Mouse (Mus musculus) gastrocnemius, adult 2 months (tissue): Measurements from ENCODE around the gene Fam19a5. TPM values are rescaled to one million over a fixed set of nuclear protein-coding genes. Genes with fewer than 3 reads are reported as not detected.

Experiments used
- DNase-seq: peaks from one replicate; pipeline ENCODE4 v3.0.0; 2022
- H3K27ac ChIP-seq: fragments of 200-600 bp; 2 replicates; pipeline ENCODE4 v1.8.1; 2022; ENCODE audit warnings: mild to moderate bottlenecking
- H3K4me3 ChIP-seq: fragments of 200-600 bp; 2 replicates; pipeline ENCODE4 v1.8.1; 2022; ENCODE audit warnings: mild to moderate bottlenecking, moderate library complexity
- CTCF ChIP-seq: fragments of 200-600 bp; IDR thresholded peaks from 2 replicates; pipeline ENCODE4 v1.8.1; 2022; ENCODE audit warnings: antibody characterized with exemption, mild to moderate bottlenecking, moderate library complexity
- intact Hi-C: fragments of 180-260 bp; cut with DNase I; formaldehyde crosslinking; loops from one replicate; pipeline ENCODE4 v1.15.1; 2025
- total RNA-seq, 2 experiments: library from RNA; stranded (reverse); gene quantifications; 2 replicates each; pipeline ENCODE4 v1.2.3; 2021

Fam19a5 gene
- total RNA-seq, 2 experiments from 2014 or later = 2.4 to 3.2 TPM

DNA sequence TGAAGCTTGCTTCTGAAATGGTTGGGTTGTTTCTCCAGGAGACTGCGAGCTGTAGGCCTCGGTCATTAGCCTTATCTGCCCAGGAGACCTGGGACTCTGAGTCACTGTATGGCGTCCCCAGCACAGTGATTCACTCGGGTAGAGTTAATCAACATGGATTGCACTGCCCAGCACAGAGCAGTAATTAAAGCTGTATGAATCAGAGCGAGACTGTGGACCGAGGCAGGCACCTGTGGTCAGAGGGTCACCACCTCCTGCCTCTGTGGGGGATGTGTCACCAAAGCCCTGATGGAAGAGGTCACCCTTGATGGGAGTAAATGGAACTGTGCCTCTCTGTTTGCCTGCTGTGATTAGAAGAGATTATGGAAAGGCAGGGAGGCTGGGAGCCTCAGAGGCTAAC is 110.5 kb downstream of the Fam19a5 start:
- intact Hi-C loops = no loop called here
- no peak overlapping the region for H3K27ac ChIP-seq
- no peak overlapping the region for H3K4me3 ChIP-seq
- no peak for TF ChIP-seq CTCF
- no peak for DNase-seq

DNA sequence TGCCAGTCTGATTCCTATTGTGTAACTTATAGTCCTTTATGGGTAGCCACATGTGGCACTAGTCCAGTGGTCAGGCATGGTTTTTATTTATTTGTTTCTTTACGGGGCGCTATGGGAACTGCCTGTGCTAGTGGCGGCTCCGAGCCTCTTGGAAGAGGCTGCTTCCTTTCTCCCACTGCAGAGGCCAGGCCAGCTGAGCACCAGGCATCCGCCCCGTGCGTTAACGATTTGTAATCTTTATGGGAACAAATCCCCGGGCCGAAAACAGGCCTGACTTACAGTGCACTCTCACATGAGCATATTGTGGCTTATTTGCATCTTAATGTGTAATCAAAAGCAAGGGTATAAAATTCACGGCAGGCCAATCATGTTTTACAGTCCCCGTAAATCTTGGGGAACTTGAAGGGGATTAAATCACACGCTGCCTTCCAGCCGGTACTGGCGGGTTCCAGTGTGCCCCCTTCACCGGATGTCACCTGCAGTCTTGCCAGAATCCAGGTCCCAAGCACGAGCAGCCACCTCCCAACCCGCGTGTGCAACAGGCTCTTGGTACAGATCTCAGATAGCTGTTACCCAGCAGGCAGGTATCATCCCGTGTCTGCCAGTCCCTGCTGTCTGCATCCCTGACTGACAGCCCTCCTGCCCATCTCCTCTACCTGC is 112.5 kb downstream of the Fam19a5 start:
- DNase-seq = no peak
- intact Hi-C loops = no loop called here
- TF ChIP-seq CTCF = no peak
- Histone ChIP-seq H3K4me3 (no peak overlapping the region), H3K27ac (no peak overlapping the region)

DNA sequence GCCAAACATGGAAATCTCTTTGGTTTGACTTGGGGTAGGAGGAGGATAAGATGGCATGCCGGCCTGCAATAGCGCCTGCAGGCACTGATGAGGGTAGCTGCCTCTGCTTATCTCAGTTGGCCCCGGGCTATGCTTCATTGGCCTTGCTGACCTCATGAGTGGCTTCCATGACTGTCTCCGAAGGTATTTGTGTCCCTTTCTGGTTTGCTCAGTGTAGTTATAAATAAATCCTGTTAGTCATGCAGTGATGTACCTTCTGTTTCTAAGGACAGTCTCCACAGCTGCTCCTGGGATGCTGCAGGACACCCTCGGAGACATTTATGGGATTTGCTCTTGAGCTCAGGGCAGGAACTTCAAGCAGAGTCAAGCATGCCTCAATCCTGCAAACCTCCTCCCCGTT is 115.6 kb downstream of the Fam19a5 start:
- DNase-seq = no peak
- H3K27ac ChIP-seq = no peak overlapping the region
- intact Hi-C loops = no loop called here
- no peak overlapping the region for H3K4me3 ChIP-seq
- TF ChIP-seq CTCF = no peak

DNA sequence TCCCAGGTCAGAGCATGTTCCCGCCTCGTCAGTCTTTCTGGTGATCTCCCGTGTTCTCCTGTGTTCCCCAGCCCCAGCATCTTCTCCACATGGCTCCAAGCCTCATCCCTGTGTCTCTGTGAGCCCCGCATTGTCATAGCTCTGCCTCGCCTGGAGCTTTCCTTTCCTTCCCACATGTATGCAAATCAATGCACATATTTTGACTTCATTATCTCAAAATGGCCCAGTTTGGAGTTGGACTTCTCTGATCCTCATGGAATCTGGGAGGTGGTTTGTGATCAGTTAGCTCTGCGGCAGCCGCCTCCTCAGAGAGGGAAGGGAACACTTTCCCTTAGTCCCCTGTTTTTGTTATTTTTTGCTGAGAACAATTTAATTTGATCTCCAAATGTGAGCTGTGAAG is 117.9 kb downstream of the Fam19a5 start:
- Histone ChIP-seq H3K27ac (no peak overlapping the region), H3K4me3 (no peak overlapping the region)
- intact Hi-C loops = no loop called here
- no peak for TF ChIP-seq CTCF
- no peak for DNase-seq

DNA sequence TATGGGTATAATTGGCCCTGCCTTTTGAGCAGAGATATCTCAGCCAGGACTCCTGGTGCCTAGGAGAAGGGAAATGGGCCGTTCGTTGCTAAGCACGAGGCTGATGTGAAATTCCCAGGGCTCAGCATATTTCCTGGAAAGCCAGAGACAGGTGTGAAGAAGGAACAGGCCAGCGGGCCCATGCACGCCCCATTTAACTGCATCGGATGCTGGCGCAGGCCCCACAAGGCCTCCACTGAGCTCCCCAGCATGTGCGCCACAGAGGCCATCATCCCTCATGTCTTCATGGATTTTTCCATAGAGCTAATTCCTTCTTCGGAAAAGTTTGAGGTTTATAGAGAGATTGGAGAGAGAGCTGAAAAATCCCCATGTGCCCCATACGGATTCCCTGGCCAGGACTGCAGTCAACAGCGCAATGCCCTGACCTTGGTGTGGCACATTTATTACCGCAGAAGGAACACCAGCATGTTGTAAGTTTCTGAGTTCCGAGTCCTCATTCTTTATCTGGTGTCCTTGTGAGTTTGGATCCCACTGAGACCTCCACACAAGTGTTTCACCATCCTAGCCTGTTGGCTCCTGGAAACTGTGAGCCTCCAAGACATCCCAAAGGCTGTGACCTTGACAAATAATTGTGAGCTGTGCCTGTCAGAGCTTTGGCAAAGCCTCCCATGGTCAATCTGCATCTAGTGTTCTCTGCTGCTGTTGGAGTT is 122.1 kb downstream of the Fam19a5 start:
- H3K4me3 ChIP-seq = no peak overlapping the region
- intact Hi-C loops = no loop called here
- TF ChIP-seq CTCF = no peak
- DNase-seq = no peak
- no peak overlapping the region for H3K27ac ChIP-seq

DNA sequence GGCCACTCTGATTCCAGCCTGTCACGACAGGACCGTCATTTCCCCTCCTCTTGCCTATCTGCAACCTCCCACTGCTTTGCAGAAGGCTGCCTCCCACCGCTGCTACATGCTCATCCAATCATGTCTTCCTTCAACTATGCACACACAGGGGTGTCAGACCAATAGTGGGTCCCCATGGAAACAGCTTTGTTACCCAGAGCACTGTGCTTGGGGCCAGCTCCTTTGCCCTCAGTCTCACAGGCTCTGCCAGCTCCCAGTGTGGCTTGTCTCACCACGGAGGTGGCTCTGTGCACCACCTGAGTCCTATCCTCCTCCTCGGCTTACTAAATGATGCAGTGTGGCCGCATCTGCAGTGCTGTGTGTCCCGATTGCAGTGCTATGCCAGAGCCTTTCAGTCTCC is 123.3 kb downstream of the Fam19a5 start:
- H3K27ac ChIP-seq = no peak overlapping the region
- intact Hi-C loops = no loop called here
- no peak overlapping the region for H3K4me3 ChIP-seq
- no peak for DNase-seq
- no peak for TF ChIP-seq CTCF

DNA sequence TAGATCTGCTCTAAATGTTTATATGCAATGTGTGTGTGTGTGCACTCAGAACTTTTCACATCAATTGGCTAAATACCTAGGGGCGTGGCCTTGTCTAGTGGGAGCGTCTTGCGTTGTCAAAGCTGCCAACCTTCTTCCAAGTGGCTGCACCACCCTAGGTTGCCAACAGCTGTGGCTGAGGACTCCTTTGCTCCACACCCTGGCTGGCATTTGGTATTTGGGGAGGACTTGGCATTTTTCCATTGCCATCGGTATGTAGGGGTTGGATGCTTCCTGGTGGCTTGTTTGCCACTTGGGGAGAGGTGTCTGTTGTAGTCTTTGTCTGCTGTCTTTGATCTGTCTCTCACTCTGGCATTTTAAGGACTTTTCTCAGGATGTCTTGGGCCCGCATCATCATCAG is 124.0 kb downstream of the Fam19a5 start:
- TF ChIP-seq CTCF = no peak
- H3K27ac ChIP-seq = no peak overlapping the region
- no peak overlapping the region for H3K4me3 ChIP-seq
- intact Hi-C loops = no loop called here
- no peak for DNase-seq

DNA sequence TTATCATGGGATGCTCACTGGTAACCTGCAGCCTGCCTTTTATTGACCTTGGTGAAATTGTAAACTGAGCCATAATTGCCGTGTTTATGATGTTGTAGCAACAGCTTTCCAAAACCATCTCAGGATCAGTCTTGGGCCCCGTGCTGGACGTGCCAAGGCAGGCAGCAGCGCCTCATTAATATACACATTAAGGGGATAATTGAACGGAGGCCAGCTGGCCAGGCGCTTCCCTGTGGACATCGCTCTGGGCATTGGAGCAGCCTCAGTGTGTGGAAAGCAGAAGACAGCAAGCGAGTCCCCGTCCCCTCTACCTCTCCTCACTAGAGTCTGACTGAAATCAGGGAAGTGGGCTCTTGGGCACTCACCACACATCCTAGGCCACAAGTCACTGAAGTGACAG is 127.8 kb downstream of the Fam19a5 start:
- no peak for DNase-seq
- Histone ChIP-seq H3K4me3 (no peak overlapping the region), H3K27ac (no peak overlapping the region)
- no peak for TF ChIP-seq CTCF
- intact Hi-C loops = no loop called here

DNA sequence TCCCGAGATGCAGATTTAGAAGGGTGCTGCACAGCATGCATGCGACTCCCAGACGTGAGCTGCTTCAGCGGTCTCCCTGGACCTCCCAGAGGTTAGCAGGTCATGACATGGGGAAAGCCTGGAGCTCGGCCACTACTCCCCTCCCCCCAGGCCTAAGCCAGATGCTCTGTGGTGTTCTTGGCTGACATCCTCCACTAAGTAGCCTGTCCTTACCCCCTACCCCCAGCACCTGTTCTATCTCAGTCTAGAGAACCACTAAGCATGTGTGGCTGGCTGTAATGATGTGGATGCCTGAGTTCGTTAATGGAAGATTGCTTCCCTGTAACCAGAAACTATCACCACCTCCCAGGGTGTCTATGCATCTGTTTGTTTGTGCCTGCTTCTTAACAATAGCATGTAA is 134.6 kb downstream of the Fam19a5 start:
- intact Hi-C loops = no loop called here
- DNase-seq = no peak
- no peak for TF ChIP-seq CTCF

DNA sequence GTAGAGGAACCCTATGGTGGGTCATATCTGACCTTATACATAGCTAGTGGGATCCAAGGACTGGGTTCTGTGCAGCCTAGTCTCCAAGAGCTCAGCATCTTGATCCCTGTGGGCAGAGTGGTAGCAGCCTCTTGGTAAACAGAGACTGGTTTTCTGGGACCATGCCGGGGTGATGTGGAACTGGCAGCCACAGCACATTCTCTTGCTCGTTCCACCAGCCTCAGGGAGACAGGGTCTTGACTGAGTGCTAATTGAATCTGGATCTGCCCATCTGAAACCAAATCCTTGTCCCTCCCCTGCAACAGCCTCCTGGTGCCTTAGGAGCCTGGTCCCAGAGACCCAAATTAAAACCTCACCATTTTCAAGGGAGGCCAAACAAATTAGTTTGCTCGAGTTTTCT is 138.3 kb downstream of the Fam19a5 start:
- no peak overlapping the region for H3K4me3 ChIP-seq
- no peak overlapping the region for H3K27ac ChIP-seq
- DNase-seq = no peak
- intact Hi-C loops = no loop called here
- no peak for TF ChIP-seq CTCF

More for the DNA sequence above, 134.6 kb downstream of the Fam19a5 start:
- Histone ChIP-seq H3K27ac (no peak overlapping the region), H3K4me3 (no peak overlapping the region)

DNA sequence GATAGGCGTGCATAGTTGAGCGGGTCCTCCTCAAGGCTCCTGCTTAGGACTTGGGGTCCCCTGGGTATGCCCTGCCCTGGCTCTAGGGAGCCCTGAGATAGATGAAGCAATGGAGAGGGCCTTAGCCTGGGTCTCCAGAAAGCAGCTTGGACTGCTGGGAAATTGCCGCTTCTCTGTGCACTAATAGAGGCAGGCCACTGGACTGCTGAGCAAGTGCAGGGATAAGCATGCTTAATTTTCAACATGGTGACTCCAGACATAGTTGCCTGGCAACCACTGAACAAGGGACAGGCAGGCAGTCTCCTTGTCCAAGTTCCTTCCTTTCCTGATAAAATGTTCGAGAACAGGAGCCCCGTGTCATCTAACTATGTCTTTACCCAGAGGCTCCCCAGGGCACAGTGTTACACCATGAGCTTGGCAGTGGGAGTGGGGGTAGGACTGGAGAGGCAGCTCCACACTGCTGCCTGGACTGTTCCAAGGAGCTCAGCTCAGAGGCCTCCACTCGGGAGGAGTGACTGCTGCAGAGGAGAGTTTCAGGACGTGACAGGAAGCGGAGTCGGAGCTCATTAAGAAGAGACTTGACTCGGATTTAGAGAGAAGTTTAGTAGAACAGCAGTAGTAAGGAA is 142.4 kb downstream of the Fam19a5 start:
- Histone ChIP-seq H3K4me3 (no peak overlapping the region), H3K27ac (no peak overlapping the region)
- intact Hi-C loops = no loop called here
- DNase-seq = no peak
- TF ChIP-seq CTCF = no peak

DNA sequence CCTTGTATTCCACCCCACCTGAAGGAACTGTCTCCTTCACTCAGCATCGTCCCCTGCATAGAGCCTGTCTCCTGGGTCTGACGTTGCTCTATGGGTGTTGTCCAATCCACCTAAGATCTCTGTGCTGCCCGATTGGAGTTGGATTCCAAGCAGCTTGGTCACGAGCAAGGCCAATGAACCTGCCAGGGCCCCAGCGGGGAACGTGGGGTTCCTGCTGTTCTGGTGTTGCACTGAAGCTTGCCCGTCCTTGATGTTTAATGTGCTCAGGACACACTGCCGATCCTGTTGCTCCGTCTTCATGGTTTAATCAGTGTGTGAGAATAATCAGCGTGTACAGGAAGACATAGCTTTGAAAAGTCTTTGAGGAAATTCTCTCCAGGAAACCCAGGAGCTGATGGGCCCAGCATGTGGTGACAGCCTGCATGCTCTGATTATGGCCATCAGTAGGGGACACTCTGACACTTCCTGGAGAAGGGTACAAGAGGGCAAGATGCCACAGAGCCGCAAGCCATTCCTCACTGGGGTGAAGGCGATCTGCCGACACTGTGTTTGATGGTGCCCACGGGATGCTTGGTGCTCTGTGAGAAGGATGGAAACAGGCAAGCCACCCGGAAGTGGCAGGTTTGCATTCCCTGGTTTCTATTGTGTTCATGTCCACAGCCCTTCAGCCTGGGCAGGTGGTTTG is 147.3 kb downstream of the Fam19a5 start:
- no peak; the same call in 1 of the 2 replicates for TF ChIP-seq CTCF
- no peak overlapping the region for H3K27ac ChIP-seq
- H3K4me3 ChIP-seq = no peak overlapping the region
- no peak for DNase-seq
- intact Hi-C loops = no loop called here

DNA sequence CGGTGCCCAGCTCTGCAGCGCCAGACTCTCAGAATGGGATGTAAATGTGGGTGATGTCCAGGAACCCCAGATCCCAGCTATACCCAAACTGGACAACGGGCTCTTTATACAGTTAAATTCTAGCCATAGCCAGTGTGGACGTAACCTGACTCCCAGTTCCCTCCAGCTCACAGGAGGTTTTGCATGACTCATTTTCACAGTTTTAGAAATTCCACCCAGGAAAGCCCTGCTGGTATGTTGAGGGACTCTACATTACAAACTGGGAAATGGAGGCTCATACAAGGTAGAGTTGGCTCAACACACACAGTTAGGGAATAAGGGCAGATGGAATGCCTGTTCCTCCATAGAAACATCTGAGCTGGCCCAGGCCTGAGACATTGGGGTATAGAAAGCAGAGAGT is 147.9 kb downstream of the Fam19a5 start:
- DNase-seq = no peak
- no peak overlapping the region for H3K4me3 ChIP-seq
- no peak overlapping the region for H3K27ac ChIP-seq
- intact Hi-C loops = no loop called here
- no peak for TF ChIP-seq CTCF
